Mouse (Mus musculus) left cerebral cortex, adult 18-20 months (tissue): ENCODE results near the gene Sh3bp5. TPM values are rescaled to one million over a fixed set of nuclear protein-coding genes. Genes with fewer than 3 reads are reported as not detected.

Source experiments
- DNase-seq, 2 experiments: peaks; one replicate each; pipeline ENCODE4 v3.0.0; 2021 to 2022; ENCODE audit warnings: low spot score in 2 of 2, mixed read lengths in 1 of 2
- total RNA-seq, 2 experiments: library from RNA; stranded (reverse); gene quantifications; 2 replicates each; pipeline ENCODE4 v1.2.3; 2021

Sh3bp5 gene
- total RNA-seq, 2 experiments from 2014 or later: 61.4 to 68.3 TPM

DNA sequence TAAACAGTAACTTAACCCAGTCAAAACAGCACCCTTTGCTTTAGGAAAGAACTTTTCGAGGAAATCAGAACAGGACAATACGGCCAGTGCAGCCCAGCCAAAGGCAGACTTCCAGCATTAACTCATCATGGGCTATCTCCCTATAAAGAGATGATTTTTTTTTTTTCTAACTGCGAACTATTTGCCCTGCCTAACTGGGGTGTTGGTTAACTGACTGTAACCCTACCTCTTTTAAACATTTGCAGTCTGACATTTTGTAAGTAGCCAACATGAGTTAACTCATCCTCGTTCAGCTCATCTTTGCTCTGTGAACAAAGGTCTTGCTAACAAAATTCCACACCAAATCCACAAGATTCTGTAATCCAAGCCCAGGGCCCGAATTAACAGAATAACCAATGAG is 1.5 kb downstream of the Sh3bp5 start:
- no peak for DNase-seq

DNA sequence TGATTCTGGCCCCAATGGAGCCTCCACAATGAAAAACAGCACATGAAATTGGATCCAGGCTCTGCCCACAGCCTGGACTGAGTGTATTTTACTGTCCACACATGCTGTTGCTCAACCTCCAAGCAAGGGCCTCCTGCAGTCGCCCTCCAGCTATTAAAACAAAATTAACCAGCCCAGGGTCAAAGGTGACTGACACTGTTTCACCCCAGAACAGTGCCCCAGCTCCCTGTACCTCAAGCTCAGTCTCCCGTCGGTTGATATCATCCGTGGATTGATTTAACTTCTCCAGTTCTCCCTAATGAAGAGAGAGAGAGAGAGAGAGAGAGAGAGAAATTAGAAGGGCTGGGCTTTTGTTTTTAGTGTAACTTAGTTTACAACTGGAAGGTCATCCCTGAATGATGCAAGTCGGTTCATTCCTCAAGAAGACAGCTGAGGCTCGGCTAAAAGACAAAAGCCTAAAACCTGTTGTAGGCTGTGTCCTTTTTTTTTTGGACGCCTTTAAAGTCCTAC is 2.0 kb downstream of the Sh3bp5 start:
- no peak for DNase-seq

- no peak for DNase-seq
Observed at GRCm38 (mm10) chr14:31433126-31433525, 2.8 kb downstream of the Sh3bp5 start.

GRCm38 (mm10) chr14:31432424-31432823 is 3.5 kb downstream of the Sh3bp5 start:
- no peak for DNase-seq

- DNase-seq: no peak
Observed at GRCm38 (mm10) chr14:31431789-31432330, 4.0 kb downstream of the Sh3bp5 start.

GRCm38 (mm10) chr14:31429004-31429395 is 6.9 kb downstream of the Sh3bp5 start:
- DNase-seq: peak in 1 of 2 experiments; percentile 30

- peak; percentile 78 to 80 for DNase-seq
Observed at GRCm38 (mm10) chr14:31428211-31429003, 7.5 kb downstream of the Sh3bp5 start.

DNA sequence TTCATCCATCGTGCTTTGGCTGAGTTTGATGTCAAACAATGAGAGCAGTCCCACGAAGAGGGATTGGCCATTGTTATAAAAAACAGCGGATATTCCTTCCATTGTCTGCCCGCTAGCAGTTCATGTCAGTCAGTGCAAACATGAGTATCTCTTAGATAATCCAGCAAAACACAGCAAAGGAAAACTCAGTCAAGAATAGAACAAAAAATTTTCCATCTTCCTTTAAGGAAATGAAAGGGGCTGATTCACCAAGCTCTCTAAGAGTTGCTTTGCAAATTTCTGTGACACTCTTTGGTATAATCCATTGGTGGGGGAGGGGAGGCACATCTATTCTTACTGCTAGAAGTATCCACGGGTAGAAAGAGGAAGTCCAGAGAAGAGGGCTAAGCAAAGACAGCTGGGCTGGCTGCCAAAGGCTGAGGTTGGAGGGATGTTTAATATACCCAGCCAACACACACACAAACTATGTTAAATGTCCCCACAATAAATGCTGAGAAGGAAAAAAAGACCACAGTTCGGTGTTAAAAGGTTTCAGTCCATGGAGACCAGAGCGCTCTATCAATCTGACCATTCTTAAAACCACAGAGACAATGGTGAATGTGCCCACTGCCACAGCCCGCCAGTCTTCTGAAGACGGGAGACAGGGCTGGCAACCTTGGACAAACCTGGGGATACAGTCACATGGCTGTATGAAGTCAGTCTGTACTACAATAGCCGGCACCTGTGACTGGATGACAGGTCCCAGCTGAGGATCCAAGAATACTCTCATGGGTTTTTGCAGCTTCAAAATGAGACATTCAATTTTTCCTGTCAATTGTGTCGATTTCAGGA is 12.7 kb downstream of the Sh3bp5 start:
- DNase-seq: peak; percentile 65 to 72

DNA sequence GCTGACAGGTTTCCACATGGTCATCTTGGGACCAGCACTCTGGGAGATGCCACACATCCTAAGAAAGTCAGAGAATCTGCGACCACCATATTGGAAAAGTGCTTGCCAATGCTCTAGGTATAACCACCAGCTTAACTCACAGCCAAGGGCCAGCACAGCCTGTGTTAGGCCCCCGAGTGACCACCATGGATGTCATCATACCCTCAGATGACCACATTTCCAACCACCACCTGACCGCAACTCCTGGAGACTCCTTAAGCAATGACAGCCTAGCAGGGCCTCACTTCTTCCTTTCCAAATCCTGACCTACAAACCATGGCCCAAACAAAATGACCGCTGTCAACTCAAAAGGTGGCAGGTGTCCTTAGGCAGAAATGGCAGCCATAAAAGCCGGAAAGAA is 13.5 kb downstream of the Sh3bp5 start:
- no peak for DNase-seq

DNA sequence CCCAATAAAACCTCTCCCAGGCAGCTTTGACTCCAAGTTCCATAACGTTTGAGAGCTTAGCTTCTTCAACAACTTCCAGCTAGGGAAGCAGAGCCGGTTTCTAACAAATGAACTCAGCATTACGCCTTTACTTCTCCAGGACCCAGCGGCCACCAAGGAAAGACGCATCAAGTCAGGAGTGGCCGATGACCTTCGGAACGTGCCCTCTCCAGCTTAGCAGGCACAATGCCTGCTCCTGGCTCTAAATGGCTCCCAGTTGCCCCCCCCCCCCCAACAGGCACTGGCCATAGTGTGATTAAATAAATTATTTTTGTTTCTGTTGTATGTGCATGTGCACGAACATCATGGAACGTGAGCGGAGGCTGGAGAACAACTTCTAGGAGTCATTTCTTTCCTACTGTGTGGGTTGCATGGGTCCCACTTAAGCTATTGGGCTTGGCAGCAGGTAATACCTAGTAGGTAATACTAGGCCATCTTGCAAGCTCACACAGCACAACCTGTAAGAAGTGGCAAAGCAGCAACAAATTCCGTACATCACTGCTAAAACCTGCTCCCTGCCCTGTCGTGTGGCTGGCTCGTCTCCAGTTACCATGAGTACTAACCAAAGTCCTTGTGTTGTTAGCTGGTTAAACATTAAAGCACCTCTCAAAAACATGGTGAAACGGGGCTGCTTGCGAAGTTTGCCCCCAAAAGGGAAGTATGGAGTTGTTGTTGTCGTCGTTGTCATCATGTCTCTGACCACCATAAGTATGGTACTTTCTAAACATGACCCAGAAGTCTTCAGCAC is 14.2 kb downstream of the Sh3bp5 start:
- no peak for DNase-seq

DNA sequence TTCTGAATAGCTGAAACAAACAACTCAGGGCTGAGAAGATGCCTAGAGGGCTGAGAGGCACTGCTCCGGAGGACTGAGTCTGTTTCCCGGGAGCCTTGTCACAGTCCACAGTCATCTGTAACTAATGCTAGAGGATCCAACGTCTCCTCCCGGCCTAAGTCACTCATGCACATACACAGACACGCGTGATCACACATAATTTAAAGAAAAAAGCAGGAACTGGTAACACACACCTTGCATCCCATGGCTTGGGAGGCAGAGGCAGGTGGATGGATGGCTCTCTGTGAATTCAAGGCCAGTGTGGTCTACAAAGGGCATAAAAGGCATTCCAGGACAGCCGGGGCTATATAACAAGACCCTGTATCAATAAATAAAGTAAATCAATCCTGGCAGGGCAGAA is 14.9 kb downstream of the Sh3bp5 start:
- no peak for DNase-seq

DNA sequence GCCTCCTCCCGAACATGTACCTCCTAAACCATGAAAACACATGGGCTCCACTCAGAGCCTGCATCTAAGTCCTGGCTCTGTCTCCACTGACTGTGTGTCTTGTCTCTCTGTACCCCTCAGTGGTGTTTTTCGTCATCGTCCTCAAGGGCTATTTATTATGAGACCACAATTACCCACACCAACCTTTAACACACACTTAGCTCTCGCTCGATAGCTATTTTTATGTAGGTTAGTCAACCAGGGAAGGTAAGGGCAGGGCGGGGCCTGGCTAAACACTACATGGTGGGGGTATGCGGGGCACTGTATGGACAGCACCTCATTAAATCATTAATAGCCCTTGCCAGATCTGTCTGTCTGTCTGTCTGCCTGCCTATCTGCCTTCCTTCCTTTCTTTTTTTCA is 15.3 kb downstream of the Sh3bp5 start:
- DNase-seq: no peak

- DNase-seq: no peak
Observed at GRCm38 (mm10) chr14:31420135-31420534, 15.7 kb downstream of the Sh3bp5 start.

DNA sequence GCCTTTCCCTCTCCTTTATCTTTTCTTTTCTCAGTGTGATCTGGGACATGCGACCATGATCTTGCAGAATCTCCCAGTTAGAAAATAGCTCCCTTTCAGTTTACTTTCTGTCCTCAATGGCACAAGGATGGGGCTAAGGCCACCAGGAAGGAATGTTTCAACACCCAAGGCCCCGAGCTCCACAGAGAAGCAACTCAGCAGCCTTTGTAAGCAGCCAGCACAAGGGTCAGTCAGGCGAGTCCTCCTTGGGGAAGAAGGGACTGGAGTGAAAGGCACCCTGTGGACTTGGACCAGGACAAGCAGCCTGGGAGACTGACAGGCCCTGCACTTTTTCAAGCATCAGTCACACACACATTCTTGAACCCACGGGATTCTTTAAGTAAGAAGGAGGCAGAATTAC is 16.6 kb downstream of the Sh3bp5 start:
- no peak for DNase-seq

DNA sequence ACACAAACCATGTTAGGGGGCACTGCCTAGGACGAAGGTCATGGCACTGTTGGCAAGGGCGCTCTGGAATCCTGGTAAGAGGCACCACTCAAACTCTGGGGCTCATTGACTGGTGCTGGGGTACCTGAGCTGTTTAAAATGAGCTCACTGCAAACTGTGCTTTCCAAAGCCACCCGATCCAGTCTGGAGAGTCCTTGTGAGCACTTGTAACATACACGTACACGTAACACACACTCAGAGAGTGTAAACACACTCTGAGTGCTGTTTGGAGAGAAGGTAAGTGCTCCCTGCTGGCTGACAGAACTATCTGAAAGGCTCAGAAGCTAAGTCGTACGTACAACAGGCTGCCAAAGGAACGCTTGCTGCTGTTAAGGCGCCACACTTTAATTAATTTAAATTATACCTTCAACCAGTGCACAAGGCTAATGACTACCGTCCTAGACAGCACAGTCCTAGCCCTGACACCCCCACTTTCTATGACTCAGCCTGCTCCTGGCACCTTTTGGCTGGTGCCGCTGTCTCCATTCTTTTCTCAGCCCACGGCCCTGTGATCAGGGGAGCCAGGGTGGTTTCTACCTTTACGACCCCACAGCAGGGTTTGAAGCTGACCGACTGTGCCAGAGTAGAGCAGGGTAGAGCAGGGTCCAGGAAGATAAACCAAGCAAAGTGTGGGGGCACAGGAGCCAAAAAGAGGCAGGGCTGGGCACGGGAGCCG is 18.9 kb downstream of the Sh3bp5 start:
- DNase-seq: no peak

GRCm38 (mm10) chr14:31416411-31416810 is 19.5 kb downstream of the Sh3bp5 start:
- no peak for DNase-seq

- DNase-seq: no peak
Observed at GRCm38 (mm10) chr14:31414967-31415376, 20.9 kb downstream of the Sh3bp5 start.

GRCm38 (mm10) chr14:31414235-31414966 is 21.5 kb downstream of the Sh3bp5 start:
- DNase-seq: no peak

GRCm38 (mm10) chr14:31413475-31414086 is 22.3 kb downstream of the Sh3bp5 start:
- no peak for DNase-seq
